Mouse (Mus musculus) midbrain, embryonic 13.5 days (tissue): ENCODE results near the gene Dmrtc1a. TPM values are rescaled to one million over a fixed set of nuclear protein-coding genes. Genes with fewer than 3 reads are reported as not detected.
"Not testable (repeated sequence)": the region's sequence is repeated elsewhere in the genome, so short reads cannot be mapped to it uniquely, and the experiment has no call there.

ENCODE experiments used
- ATAC-seq: fragments of 200-750 bp; cut with Nextera tagmentation; 2 replicates; pipeline ENCODE4 v1.8.0; 2017; ENCODE audit warnings: mild to moderate bottlenecking, moderate TSS enrichment, moderate library complexity
- H3K27ac ChIP-seq: fragments of 300-500 bp; sonication (generic); 2 replicates; pipeline ENCODE4 v1.5.1; 2015; ENCODE audit warnings: inconsistent platforms, mild to moderate bottlenecking, moderate library complexity
- H3K27me3 ChIP-seq: fragments of 300-500 bp; sonication (generic); 2 replicates; pipeline ENCODE4 v1.6.1; 2015; ENCODE audit warnings: mild to moderate bottlenecking, inconsistent platforms
- H3K36me3 ChIP-seq: fragments of 300-500 bp; sonication (generic); 2 replicates; pipeline ENCODE4 v1.6.1; 2015; ENCODE audit warnings: mild to moderate bottlenecking, inconsistent platforms
- H3K4me1 ChIP-seq: fragments of 300-500 bp; sonication (generic); replicated peaks from 2 replicates; pipeline ENCODE4 v1.6.1; 2015; ENCODE audit warnings: inconsistent platforms
- H3K4me2 ChIP-seq: fragments of 300-500 bp; sonication (generic); replicated peaks from 2 replicates; pipeline ENCODE4 v1.6.1; 2015; ENCODE audit warnings: moderate library complexity, mild to moderate bottlenecking, inconsistent platforms
- H3K4me3 ChIP-seq: fragments of 300-500 bp; sonication (generic); replicated peaks from 2 replicates; pipeline ENCODE4 v1.5.1; 2015; ENCODE audit warnings: mild to moderate bottlenecking, inconsistent platforms
- H3K9ac ChIP-seq: fragments of 300-500 bp; sonication (generic); replicated peaks from 2 replicates; pipeline ENCODE4 v1.6.1; 2015; ENCODE audit warnings: mild to moderate bottlenecking, inconsistent platforms
- H3K9me3 ChIP-seq: fragments of 300-500 bp; sonication (generic); 2 replicates; pipeline ENCODE4 v1.6.1; 2016; ENCODE audit warnings: mild to moderate bottlenecking, inconsistent platforms
- WGBS: fragments of 180-500 bp; shearing (Covaris S2); methylation state at CpG from one replicate; pipeline ENCODE4 v1.1.7; 2015; 5-methylcytosine and 5-hydroxymethylcytosine counted together
- polyA plus RNA-seq: library from polyadenylated mRNA; unstranded; fragments of >200 nt; fragmentation: Nextera tagmentation; extraction: Ambion mirVana; gene quantifications from 2 replicates; pipeline ENCODE4 v1.2.1, GENCODE M21; 2015

Gene Dmrtc1a
- polyA plus RNA-seq: 1.1 and 2.0 TPM in 2 replicates

DNA sequence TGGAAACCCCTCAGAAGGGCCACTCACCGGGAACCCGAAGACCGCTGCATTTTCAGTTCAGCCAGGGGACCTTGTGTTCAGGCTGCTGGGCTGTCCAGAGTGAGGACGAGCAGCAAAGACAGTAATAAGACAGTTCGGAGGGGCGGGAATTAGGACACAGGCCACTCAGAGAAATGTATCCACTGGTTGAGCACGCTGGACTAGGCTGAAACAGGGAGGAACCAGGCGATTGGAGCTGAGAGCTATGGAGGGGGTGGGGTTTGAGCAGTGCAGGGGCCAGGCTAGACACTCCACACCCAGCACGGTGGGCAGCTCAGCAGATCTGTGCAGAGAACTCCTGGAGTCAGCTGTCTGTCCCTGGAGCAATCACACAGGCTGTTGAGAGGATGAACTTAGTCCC is at the start of gene Dmrtc1a, which contains the start of gene 1700011M02Rik:
Gene Dmrtc1a (minus strand): TSS at position 101 of the 400 bp plus-strand sequence.
Gene 1700011M02Rik (plus strand): TSS at position 319 of the 400 bp plus-strand sequence.
- not testable (repeated sequence) for H3K9ac ChIP-seq, H3K27ac ChIP-seq, H3K4me2 ChIP-seq, H3K9me3 ChIP-seq, H3K4me1 ChIP-seq, H3K36me3 ChIP-seq, H3K4me3 ChIP-seq, ATAC-seq
- peaks cover 24% of the 10 kb centered on the region; the same call in 1 of the 2 replicates for H3K27me3 ChIP-seq
- 89% methylated on average over 7 of the region's 9 CpGs for WGBS

DNA sequence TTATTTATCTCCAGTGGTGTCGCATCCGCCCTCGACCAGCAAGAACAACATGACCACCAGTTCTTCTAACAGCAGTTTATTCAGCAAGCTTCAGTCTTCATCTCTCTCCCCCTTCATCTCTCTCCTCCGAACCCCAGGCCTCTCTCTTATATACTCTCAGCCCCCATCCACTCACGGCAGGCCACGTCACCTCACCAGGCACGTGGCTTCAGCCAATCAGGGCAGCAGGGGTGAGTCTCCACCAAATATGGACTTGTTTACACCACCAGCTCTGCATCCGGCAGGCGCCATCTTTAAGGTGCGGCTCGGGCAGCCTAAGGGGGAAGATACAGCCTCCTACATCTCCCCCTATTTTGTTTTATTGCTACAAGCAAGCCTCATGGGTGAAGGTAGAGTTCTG is 41.6 kb upstream of the Dmrtc1a start:
- ATAC-seq, H3K4me3 ChIP-seq, H3K27ac ChIP-seq, H3K4me2 ChIP-seq, H3K9ac ChIP-seq, H3K4me1 ChIP-seq, H3K36me3 ChIP-seq, H3K9me3 ChIP-seq: not testable (repeated sequence)
- H3K27me3 ChIP-seq: peaks cover 20% of the 10 kb centered on the region; the same call in 1 of the 2 replicates
- WGBS: 89% methylated on average over 11 of the region's 11 CpGs

GRCm38 (mm10) chrX:102936743-102937142 is 28.3 kb upstream of the Dmrtc1a start:
- no peak overlapping the region for H3K4me2 ChIP-seq
- WGBS: 78% methylated on average over 5 of the region's 5 CpGs
- no peaks in the 10 kb centered on the region for H3K9me3 ChIP-seq
- H3K4me3 ChIP-seq: no peak overlapping the region
- H3K4me1 ChIP-seq: peaks cover 7% of the 10 kb centered on the region; the same call in 1 of the 2 replicates
- no peak overlapping the region for H3K27ac ChIP-seq
- no peaks in the 10 kb centered on the region for H3K36me3 ChIP-seq
- H3K9ac ChIP-seq: no peak overlapping the region
- ATAC-seq: no peak
- peaks cover 43% of the 10 kb centered on the region; the same call in 1 of the 2 replicates for H3K27me3 ChIP-seq

- Histone ChIP-seq H3K4me3 (peak overlapping the region; percentile 59), H3K36me3 (no peaks in the 10 kb centered on the region), H3K9me3 (no peaks in the 10 kb centered on the region), H3K4me2 (peak overlapping the region; percentile 62), H3K4me1 (peaks cover 7% of the 10 kb centered on the region; the same call in 1 of the 2 replicates), H3K27me3 (peaks cover 41% of the 10 kb centered on the region; the same call in 1 of the 2 replicates), H3K27ac (no peak overlapping the region), H3K9ac (no peak overlapping the region)
- WGBS: 61% methylated on average over 8 of the region's 8 CpGs
- ATAC-seq: no peak; the same call in 1 of the 2 replicates
These were observed 25.9 kb upstream of the Dmrtc1a start for GRCm38 (mm10) chrX:102934395-102934764.

- H3K4me3 ChIP-seq: peak overlapping the region; percentile 59
- H3K27me3 ChIP-seq: peaks cover 39% of the 10 kb centered on the region; the same call in 1 of the 2 replicates
- H3K9ac ChIP-seq: peak overlapping the region; percentile 72
- no peaks in the 10 kb centered on the region for H3K36me3 ChIP-seq
- peak overlapping the region; percentile 62 for H3K4me2 ChIP-seq
- peak; percentile 91 for ATAC-seq
- peaks cover 7% of the 10 kb centered on the region; the same call in 1 of the 2 replicates for H3K4me1 ChIP-seq
- WGBS: 28% methylated on average over 63 of the region's 68 CpGs
- peak overlapping the region; percentile 25; the same call in 1 of the 2 replicates for H3K27ac ChIP-seq
- no peaks in the 10 kb centered on the region for H3K9me3 ChIP-seq
These were observed 25.3 kb upstream of the Dmrtc1a start for GRCm38 (mm10) chrX:102933571-102934394.

DNA sequence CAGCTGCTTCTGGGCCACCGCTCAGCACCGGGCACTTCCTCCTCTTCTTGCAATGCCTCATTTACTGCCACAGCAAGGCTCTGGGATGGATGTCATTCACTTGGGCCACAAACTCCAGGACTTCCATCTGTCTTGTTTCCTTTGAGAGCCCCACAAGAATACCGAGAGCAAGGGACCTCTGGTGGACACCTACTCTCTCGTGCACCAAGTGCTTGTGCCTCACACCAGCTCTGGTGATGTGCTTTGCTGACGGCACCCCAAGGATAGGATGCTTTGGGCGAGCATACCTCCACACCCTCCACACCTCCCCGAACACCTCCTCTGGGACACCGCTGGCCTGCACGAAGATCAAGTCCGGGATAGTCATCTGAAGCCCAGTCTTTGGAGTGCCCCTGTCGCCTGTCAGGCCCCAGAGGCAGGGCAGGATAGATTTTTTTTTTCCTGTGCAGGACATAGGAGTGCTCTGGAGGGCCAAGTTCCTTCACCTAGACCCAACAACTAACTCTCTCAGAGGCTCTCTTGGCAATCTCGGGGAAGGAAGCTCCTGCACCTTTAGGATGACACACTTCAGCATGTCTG is 24.6 kb upstream of the Dmrtc1a start:
- Histone ChIP-seq H3K36me3 (no peaks in the 10 kb centered on the region), H3K4me1 (peaks cover 7% of the 10 kb centered on the region; the same call in 1 of the 2 replicates), H3K27me3 (peaks cover 37% of the 10 kb centered on the region; the same call in 1 of the 2 replicates), H3K4me3 (peak overlapping the region; percentile 59), H3K27ac (no peak overlapping the region), H3K4me2 (peak overlapping the region; percentile 62), H3K9ac (peak overlapping the region; percentile 72), H3K9me3 (no peaks in the 10 kb centered on the region)
- 0 out of 2 replicates have a peak, but pooled peaks have one; percentile 10 for ATAC-seq
- 48% methylated on average over 12 of the region's 12 CpGs for WGBS

- not testable (repeated sequence) for H3K36me3 ChIP-seq, H3K27ac ChIP-seq, H3K4me1 ChIP-seq, H3K9me3 ChIP-seq, H3K27me3 ChIP-seq, H3K9ac ChIP-seq, ATAC-seq, H3K4me2 ChIP-seq, H3K4me3 ChIP-seq
- WGBS: 85% methylated on average over 6 of the region's 6 CpGs
These were observed 19.6 kb upstream of the Dmrtc1a start, which contains the start of gene 1700018G05Rik for GRCm38 (mm10) chrX:102928072-102928471. Gene 1700018G05Rik (plus strand): TSS chrX:102928372.

GRCm38 (mm10) chrX:102926707-102927106 is 18.2 kb upstream of the Dmrtc1a start:
- not testable (repeated sequence) for H3K36me3 ChIP-seq, H3K4me1 ChIP-seq, H3K9ac ChIP-seq, H3K4me2 ChIP-seq, H3K27me3 ChIP-seq, H3K9me3 ChIP-seq, H3K27ac ChIP-seq, H3K4me3 ChIP-seq
- ATAC-seq: peak; percentile 63; the same call in 1 of the 2 replicates
- WGBS: 27% methylated on average over 4 of the region's 4 CpGs

- H3K36me3 ChIP-seq, H3K4me1 ChIP-seq, H3K4me3 ChIP-seq, ATAC-seq, H3K9ac ChIP-seq, H3K4me2 ChIP-seq, H3K27ac ChIP-seq, H3K9me3 ChIP-seq: not testable (repeated sequence)
- WGBS: 81% methylated on average over 1 of the region's 1 CpGs
- H3K27me3 ChIP-seq: peaks cover 11% of the 10 kb centered on the region; the same call in 1 of the 2 replicates
These were observed 6.3 kb upstream of the Dmrtc1a start for GRCm38 (mm10) chrX:102914823-102915222.

GRCm38 (mm10) chrX:102867871-102868270 is 40.6 kb downstream of the Dmrtc1a start, which contains the start of gene 1700031F05Rik:
Gene 1700031F05Rik (minus strand): TSS chrX:102867971.
- Histone ChIP-seq H3K9ac (no peak within 1 kb of the TSS), H3K4me1 (no peaks in the 10 kb centered on the region), H3K4me3 (no peak within 1 kb of the TSS), H3K4me2 (no peak within 1 kb of the TSS), H3K9me3 (no peaks in the 10 kb centered on the region), H3K27me3 (peaks cover 4% of the 10 kb centered on the region; the same call in 1 of the 2 replicates), H3K27ac (no peak within 1 kb of the TSS), H3K36me3 (no peaks in the 10 kb centered on the region)
- ATAC-seq: no peak
- WGBS: 89% methylated on average over 6 of the region's 6 CpGs

- not testable (repeated sequence) for H3K27ac ChIP-seq, ATAC-seq, H3K36me3 ChIP-seq, H3K9me3 ChIP-seq, H3K27me3 ChIP-seq, H3K4me2 ChIP-seq, H3K9ac ChIP-seq, H3K4me1 ChIP-seq, H3K4me3 ChIP-seq
- WGBS: 91% methylated on average over 6 of the region's 13 CpGs
These were observed 54.0 kb downstream of the Dmrtc1a start, which contains the start of gene Dmrtc1c2 for GRCm38 (mm10) chrX:102854516-102854915. Gene Dmrtc1c2 (minus strand): TSS chrX:102854616.
